Mouse (Mus musculus) urinary bladder, postnatal 14 days (tissue): ENCODE results near the gene Gm21188.
"Not testable (repeated sequence)": the region's sequence is repeated elsewhere in the genome, so short reads cannot be mapped to it uniquely, and the experiment has no call there.

Experiments used
- DNase-seq: peaks from one replicate; pipeline ENCODE4 v3.0.0; 2021; ENCODE audit warnings: low spot score

Gene Gm21188

DNA sequence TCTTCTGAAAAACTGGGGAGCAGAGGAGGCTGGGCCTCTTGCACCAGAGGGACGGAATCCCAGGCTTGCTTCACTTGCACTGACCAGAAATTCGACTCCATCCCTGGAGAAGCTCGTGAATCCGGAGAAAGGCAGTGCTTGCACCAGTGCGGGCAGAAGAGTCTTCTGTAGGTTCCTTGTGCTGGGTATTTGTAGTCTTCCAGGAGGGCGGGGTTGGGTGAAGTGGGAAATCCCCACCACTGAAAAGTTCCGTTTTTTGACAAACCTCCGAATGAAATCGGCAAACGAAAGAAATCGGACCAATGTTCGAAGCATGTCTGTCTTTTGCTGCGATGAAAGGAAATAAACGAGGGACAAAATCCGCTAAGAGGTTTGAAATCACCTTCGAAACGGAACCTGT lies 25.1 kb downstream of the Gm21188 start, which contains the start of gene Gm36079:
Gene Gm36079 (minus strand): TSS at position 101 of the 400 bp plus-strand sequence.
- not testable (repeated sequence) for DNase-seq

DNA sequence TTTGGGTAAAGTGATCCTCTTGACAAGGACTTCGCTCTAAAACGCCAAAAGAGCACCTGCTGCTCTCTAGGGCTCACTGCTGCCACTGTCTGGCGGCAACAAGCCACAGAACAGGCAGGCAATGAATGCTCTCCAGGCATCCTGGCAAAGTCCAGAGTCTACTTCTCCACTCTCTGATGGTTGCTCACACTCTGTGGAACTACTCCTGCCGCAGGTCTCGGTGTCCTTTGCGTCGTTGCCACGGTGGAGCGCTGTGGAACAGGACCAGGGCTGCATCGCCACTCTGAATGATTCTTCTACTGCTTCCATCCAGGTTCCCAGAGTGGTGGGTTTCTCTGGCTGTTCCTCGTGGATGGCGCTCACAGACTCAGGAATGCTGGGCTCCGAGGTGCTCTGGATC lies 25.6 kb downstream of the Gm21188 start:
- DNase-seq: not testable (repeated sequence)

DNA sequence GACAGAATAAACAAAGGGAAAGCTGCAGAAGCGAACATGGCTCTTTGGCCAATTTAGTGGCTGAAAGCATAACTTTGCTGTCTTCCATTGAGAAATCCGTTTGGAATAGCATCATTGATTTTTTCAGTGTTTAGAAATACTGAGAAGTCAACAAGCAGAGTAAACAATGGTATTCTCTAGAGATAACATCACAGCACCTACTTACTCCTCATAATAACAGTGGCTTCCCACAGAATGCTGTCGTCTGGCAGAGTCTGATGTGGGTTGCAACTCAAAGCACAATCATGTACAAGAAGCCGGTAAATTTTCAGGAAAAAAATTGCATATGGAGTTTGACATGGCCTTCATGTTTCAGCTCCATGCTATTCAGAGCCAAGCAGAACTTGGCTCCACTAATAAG lies 26.4 kb downstream of the Gm21188 start:
- DNase-seq: not testable (repeated sequence)

DNA sequence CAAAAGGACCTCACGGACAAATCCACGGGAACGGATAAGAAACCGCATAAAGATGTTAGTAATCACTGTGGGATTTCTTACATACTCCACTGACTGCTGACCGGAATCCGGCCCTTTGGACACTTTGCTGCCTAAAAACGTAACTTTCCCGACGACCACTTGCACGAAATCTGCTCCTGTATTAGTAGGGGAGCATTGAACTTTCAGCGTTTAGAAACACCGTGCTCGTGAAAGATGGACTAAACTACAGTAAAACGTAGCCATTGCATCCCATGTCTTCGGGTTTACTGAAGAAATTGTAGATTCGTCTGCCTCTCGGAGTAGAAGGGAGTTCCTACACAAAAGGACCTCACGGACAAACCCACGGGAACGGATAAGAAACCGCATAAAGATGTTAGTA lies 27.0 kb downstream of the Gm21188 start:
- DNase-seq: not testable (repeated sequence)

DNA sequence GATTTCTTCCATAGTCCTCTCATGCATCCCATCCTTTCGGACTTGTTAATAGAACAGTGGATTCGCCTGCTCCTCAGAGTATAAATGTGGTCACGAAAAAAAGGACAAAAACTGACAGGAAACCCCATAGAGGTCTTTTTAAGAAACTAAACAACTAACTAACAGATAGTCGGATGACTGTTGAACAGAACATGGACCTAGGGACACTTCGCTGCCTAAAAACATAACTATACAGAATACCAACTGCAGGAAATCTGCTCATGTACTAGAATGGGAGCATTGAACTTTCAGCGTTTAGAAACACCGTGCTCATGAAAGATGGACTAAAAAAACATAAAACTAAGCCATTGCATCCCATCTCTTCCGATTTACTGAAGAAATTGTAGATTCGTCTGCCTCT lies 27.4 kb downstream of the Gm21188 start:
- DNase-seq: not testable (repeated sequence)

DNA sequence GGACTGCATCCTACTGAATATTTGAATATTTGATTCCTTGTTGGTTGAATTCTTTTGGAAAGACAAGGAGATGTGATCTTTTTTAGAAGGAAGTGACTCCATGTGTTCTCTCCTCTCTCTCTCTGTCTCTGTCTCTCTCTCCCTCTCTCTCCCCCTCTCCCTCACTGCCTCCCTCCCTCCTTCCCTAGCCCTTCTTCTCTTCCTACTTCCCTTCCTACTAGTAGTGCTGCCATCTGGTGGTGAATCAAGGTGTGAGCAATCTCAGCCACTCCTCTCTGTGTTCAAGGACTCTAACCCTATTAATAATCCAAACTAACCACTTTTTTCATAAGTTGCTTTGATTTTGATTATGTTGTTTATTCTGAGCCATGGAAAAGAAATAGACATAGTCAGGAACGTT lies 30.5 kb downstream of the Gm21188 start:
- DNase-seq: not testable (repeated sequence)

DNA sequence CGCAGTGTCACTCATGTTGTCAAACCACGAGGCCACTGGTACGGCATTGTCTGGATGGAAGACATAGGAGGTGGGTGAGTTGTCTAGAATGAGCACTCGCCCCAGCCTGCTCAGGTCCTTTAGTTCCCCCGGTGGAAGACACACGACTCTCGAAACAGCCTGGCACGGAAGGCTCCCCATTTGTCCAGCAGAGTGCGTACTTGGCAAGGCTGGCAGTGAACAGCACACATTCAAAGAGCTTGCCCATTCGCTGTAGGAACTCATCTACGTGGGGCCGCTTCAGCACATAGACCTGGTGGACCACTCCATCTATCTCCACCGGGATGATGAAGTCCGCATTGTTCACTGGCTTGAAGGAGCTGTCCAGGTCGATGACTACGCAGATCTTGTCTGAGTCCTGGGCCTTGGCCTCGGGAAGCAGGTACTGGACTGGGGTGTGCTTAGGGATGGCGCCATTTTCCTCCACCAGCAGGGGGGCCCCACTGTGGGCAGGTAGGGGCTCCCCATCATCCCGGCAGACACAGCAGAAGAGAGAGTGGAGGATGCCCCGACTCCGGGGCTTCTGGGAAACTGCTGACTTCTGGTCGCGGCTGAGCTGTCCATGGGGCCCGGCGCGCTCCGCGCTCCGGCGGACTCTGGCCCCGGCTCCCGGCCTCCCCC lies 36.5 kb downstream of the Gm21188 start:
- not testable (repeated sequence) for DNase-seq

DNA sequence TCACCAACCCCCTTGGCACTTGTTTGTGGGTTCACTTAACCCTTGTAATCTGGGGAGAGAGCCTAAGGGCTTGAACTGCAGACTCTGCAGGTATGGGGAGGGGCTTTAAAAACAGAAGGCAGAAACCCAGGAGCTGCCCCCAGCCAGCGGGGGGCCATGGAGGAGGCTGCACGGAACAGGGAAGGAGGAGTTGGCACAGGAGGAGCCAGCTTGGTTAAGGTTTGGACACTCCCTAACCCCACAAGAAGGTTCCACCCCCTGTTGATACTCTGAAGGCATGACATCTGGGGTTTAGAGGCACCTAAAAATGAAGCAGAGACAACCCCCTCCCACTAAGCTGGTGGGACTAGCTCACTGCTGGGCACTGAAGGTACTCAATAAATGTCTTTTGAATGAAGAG lies 38.0 kb downstream of the Gm21188 start:
- not testable (repeated sequence) for DNase-seq

DNA sequence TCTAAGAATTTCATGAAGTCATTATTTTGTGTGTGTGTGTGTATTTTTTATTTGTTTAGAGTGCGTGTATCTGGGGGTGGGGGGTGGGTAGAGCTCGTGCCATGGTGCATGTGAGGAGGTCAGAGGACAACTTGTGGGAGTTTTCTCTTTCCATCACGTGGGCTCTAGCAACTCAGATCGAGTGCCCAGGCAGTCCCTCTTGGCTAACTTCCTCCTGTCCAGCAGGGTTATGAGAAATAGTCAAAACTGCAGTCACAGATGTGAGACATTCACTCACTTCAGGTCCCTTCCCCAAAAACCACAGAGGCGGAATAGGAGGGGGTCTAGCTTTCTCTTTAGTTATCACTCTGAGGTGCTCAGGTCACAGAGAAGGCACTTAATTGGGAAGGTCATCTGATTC lies 38.5 kb downstream of the Gm21188 start:
- not testable (repeated sequence) for DNase-seq

DNA sequence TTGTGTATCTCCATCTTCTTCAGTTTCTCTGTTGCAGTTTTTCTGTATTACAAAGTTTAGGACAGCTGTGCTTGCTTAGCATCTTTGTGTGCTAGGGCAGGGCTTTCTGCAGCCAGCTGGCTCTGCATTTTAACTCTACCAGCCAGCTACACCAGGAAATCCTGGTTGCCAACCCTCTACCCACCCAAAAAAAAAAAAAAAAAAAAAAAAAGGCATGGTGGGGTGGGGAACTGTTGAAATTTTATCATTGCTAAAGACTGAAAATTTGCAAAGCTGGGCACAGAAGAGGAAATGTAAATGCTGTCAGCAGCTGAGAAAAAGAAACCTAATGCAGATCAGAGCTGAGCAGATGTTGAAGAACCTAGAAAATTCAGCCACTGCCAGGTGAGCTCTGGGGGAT lies 41.9 kb downstream of the Gm21188 start:
- not testable (repeated sequence) for DNase-seq

DNA sequence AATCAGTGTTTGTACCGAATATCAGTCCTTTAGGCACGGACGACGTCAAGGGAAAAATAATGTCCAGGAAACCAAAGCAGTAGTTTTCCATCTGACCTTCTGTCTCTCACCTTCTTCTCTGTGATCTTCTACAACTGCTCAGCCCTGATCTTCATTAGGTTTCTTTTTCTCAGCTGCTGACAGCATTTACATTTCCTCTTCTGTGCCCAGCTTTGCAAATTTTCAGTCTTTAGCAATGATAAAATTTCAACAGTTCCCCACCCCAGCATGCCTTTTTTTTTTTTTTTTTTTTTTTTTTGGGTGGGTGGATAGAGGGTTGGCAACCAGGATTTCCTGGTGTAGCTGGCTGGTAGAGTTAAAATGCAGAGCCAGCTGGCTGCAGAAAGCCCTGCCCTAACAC lies 52.8 kb downstream of the Gm21188 start:
- not testable (repeated sequence) for DNase-seq

DNA sequence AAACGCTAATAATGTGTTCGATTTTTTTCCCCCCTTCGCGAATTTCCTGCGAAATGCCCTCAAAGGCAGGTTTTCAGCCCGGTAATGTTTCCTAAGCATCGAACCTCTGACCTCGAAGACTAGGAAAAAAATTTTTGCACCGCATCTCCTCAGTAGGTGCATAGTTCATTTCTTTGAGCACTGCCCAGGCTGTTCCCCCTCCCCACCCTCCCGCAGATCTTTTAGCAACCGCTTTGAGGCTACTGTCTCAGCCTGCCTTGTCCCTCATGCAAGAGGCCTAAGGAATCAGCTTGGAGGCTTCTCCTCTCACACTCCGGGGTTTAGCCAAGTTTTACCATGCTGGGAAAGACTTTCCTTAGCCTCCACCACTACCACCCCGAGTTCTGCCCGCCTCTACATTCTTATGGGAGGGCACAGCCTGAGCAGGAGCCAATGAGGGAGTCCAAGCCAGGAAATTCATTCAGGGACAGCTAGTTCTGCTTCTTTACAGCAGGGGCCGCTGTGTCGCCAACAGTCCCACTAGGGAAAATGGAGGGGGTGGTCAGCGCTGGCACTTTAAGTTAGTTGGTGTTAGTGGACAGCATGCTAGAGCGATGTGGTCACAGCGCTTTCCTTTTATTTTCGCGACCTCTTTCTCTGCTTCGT lies 53.4 kb downstream of the Gm21188 start:
- not testable (repeated sequence) for DNase-seq

DNA sequence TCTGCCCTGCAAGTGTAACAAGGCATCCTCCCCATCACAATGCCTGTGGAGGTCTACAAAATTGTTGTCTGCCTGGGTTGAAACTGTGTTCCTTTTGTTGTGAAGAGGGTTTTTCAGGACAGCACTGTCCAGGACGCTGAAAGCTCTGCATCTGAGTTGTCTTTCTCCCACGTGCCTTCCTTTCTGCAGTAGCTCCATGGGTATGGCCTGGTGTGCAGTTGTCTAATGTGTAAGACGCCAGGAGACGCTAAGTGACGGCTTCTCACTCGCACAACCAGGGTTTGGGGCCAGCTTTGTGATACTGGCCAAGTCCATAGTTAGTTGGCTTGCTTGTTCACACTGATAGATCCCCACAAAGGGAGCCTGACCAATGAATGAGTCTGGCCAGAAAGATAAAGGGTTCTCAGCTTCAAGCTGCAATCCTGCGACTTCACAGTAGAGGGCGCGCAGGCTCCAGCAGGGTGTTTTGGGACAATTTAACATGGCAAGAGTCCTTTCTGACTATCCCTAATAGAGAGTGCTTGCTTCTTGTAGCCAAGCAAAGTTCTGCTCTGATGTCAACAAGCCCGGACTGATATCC lies 60.0 kb downstream of the Gm21188 start:
- not testable (repeated sequence) for DNase-seq

DNA sequence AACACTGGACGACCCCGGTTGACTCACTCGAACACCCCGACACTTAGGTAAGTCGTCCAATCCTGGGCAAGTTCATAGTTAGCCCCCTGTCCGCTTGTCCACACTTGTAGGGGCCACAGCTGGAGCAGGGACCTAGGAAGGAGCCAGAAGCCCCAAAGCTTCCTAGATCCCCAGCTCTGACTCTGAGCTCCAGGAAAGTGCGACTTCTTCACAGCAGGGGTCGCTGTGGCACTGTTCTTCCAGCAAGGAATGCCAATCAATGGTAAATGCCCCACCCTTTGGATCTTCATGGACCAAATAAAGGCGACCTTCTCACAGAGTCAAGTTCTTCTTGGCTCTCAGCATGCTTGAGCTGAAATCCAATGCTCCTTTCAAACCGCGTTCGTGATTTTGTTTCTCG lies 60.7 kb downstream of the Gm21188 start:
- DNase-seq: not testable (repeated sequence)
